Mouse (Mus musculus) midbrain, embryonic 11.5 days (tissue): ENCODE results near the gene Dnah2. TPM values are rescaled to one million over a fixed set of nuclear protein-coding genes. Genes with fewer than 3 reads are reported as not detected.

Experiments used
- ATAC-seq: fragments of 200-750 bp; cut with Nextera tagmentation; 2 replicates; pipeline ENCODE4 v1.8.0; 2017; ENCODE audit warnings: moderate TSS enrichment, moderate library complexity; ENCODE audit not compliant: low FRiP score
- DNase-seq: peaks from one replicate; pipeline ENCODE4 v3.0.0; 2015; ENCODE audit warnings: low spot score; ENCODE audit errors: missing footprints
- H3K27ac ChIP-seq: fragments of 300-500 bp; sonication (generic); 2 replicates; pipeline ENCODE4 v1.5.1; 2014; ENCODE audit warnings: low read depth, low read length
- H3K27me3 ChIP-seq: fragments of 300-500 bp; sonication (generic); 2 replicates; pipeline ENCODE4 v1.6.1; 2014; ENCODE audit warnings: mild to moderate bottlenecking, low read length, moderate library complexity, mixed read lengths; ENCODE audit not compliant: control insufficient read depth, insufficient read depth
- H3K36me3 ChIP-seq: fragments of 300-500 bp; sonication (generic); 2 replicates; pipeline ENCODE4 v1.6.1; 2014; ENCODE audit warnings: mild to moderate bottlenecking, low read length, moderate library complexity, mixed read lengths; ENCODE audit not compliant: control insufficient read depth, insufficient read depth
- H3K4me1 ChIP-seq: fragments of 300-500 bp; sonication (generic); 2 replicates; pipeline ENCODE4 v1.6.1; 2014; ENCODE audit warnings: low read length; ENCODE audit not compliant: control insufficient read depth, insufficient read depth
- H3K4me2 ChIP-seq: fragments of 300-500 bp; sonication (generic); 2 replicates; pipeline ENCODE4 v1.6.1; 2014; ENCODE audit warnings: mild to moderate bottlenecking, moderate library complexity
- H3K4me3 ChIP-seq: fragments of 300-500 bp; sonication (generic); 2 replicates; pipeline ENCODE4 v1.5.1; 2014; ENCODE audit warnings: low read depth, low read length
- H3K9ac ChIP-seq: fragments of 300-500 bp; sonication (generic); 2 replicates; pipeline ENCODE4 v1.6.1; 2014; ENCODE audit warnings: low read length
- H3K9me3 ChIP-seq: fragments of 300-500 bp; sonication (generic); 2 replicates; pipeline ENCODE4 v1.6.1; 2016; ENCODE audit warnings: low read length; ENCODE audit not compliant: control insufficient read depth
- WGBS: fragments of 180-500 bp; shearing (Covaris S2); extraction: QIAGEN DNeasy Blood & Tissue Kit; methylation state at CpG from one replicate; pipeline ENCODE4 v1.1.7; 2014; 5-methylcytosine and 5-hydroxymethylcytosine counted together
- polyA plus RNA-seq: library from polyadenylated mRNA; unstranded; fragments of >200 nt; fragmentation: Nextera tagmentation; extraction: Ambion mirVana; gene quantifications from 2 replicates; pipeline ENCODE4 v1.2.1, GENCODE M21; 2014

The Dnah2 gene
- polyA plus RNA-seq, 1 experiment from 2014 or later, result 1.00 TPM

- no peaks in the 10 kb centered on the region for H3K9me3 ChIP-seq
- ATAC-seq (peak; percentile 87), DNase-seq (peak; percentile 99)
- peak overlapping the region; percentile 69 for H3K4me2 ChIP-seq
- H3K4me3 ChIP-seq, result peak overlapping the region; percentile 84
- no peaks in the 10 kb centered on the region for H3K36me3 ChIP-seq
- peaks cover 44% of the 10 kb centered on the region for H3K4me1 ChIP-seq
- WGBS, result under 1% methylated on average over 43 of the region's 45 CpGs
- H3K27ac ChIP-seq, result peak overlapping the region; percentile 99
- peak overlapping the region; percentile 65 for H3K9ac ChIP-seq
- H3K27me3 ChIP-seq, result peaks cover 22% of the 10 kb centered on the region
Observed at GRCm38 (mm10) chr11:69418481-69419442, 130.1 kb downstream of the Dnah2 start.

- peak overlapping the region; percentile 69 for H3K4me2 ChIP-seq
- H3K4me1 ChIP-seq, result peaks cover 55% of the 10 kb centered on the region
- no peaks in the 10 kb centered on the region for H3K36me3 ChIP-seq
- H3K4me3 ChIP-seq, result peak overlapping the region; percentile 84
- H3K9ac ChIP-seq, result peak overlapping the region; percentile 65
- DNase-seq (peak; percentile 99), ATAC-seq (peak; percentile 57)
- peaks cover 19% of the 10 kb centered on the region for H3K27me3 ChIP-seq
- under 1% methylated on average over 39 of the region's 39 CpGs for WGBS
- H3K9me3 ChIP-seq, result no peaks in the 10 kb centered on the region
- H3K27ac ChIP-seq, result peak overlapping the region; percentile 99
Observed at GRCm38 (mm10) chr11:69417449-69418384, 131.2 kb downstream of the Dnah2 start.

- DNase-seq (peak; percentile 92), ATAC-seq (no peak)
- under 1% methylated on average over 8 of the region's 8 CpGs for WGBS
- Histone ChIP-seq H3K36me3 (no peaks in the 10 kb centered on the region), H3K4me3 (peak overlapping the region; percentile 84), H3K27ac (peak overlapping the region; percentile 99), H3K9ac (peak overlapping the region; percentile 65), H3K9me3 (no peaks in the 10 kb centered on the region), H3K4me1 (peaks cover 62% of the 10 kb centered on the region), H3K27me3 (peaks cover 12% of the 10 kb centered on the region), H3K4me2 (peak overlapping the region; percentile 69)
Observed at GRCm38 (mm10) chr11:69416921-69417448, 131.9 kb downstream of the Dnah2 start.

GRCm38 (mm10) chr11:69416509-69416908 lies 132.4 kb downstream of the Dnah2 start:
- ATAC-seq, result no peak
- peaks cover 67% of the 10 kb centered on the region for H3K4me1 ChIP-seq

GRCm38 (mm10) chr11:69415668-69416451 lies 133.1 kb downstream of the Dnah2 start:
- H3K9me3 ChIP-seq, result no peaks in the 10 kb centered on the region
- no peaks in the 10 kb centered on the region for H3K36me3 ChIP-seq
- H3K27me3 ChIP-seq, result peaks cover 1% of the 10 kb centered on the region
- H3K4me1 ChIP-seq, result peaks cover 63% of the 10 kb centered on the region
- H3K27ac ChIP-seq, result peak overlapping the region; percentile 99
- 0% methylated on average over 12 of the region's 25 CpGs for WGBS
- DNase-seq (peak; percentile 93), ATAC-seq (0 out of 2 replicates have a peak, but pooled peaks have one; percentile 13)
- peak overlapping the region; percentile 99 for H3K9ac ChIP-seq
- peak overlapping the region; percentile 84 for H3K4me3 ChIP-seq
- peak overlapping the region; percentile 91 for H3K4me2 ChIP-seq

More at GRCm38 (mm10) chr11:69416509-69416908, 132.4 kb downstream of the Dnah2 start:
- Histone ChIP-seq H3K4me2 (peak overlapping the region; percentile 69), H3K27me3 (peaks cover 8% of the 10 kb centered on the region), H3K27ac (peak overlapping the region; percentile 99), H3K9ac (peak overlapping the region; percentile 65), H3K4me3 (peak overlapping the region; percentile 84), H3K36me3 (no peaks in the 10 kb centered on the region), H3K9me3 (no peaks in the 10 kb centered on the region)
- WGBS, result 0% methylated on average over 4 of the region's 4 CpGs
- peak; percentile 91 for DNase-seq

GRCm38 (mm10) chr11:69415327-69415667 lies 133.6 kb downstream of the Dnah2 start:
- Histone ChIP-seq H3K9me3 (no peaks in the 10 kb centered on the region), H3K27ac (peak overlapping the region; percentile 99), H3K4me1 (peaks cover 58% of the 10 kb centered on the region), H3K4me2 (peak overlapping the region; percentile 91), H3K27me3 (no peaks in the 10 kb centered on the region), H3K36me3 (no peaks in the 10 kb centered on the region), H3K4me3 (peak overlapping the region; percentile 84), H3K9ac (peak overlapping the region; percentile 99)
- WGBS, result 0% methylated on average over 3 of the region's 3 CpGs
- DNase-seq (peak; percentile 95), ATAC-seq (0 out of 2 replicates have a peak, but pooled peaks have one; percentile 3)

- no peak for DNase-seq
- Histone ChIP-seq H3K4me1 (peaks cover 53% of the 10 kb centered on the region), H3K4me3 (peak overlapping the region; percentile 84), H3K36me3 (no peaks in the 10 kb centered on the region), H3K9me3 (no peaks in the 10 kb centered on the region), H3K27ac (peak overlapping the region; percentile 99), H3K9ac (peak overlapping the region; percentile 99), H3K27me3 (no peaks in the 10 kb centered on the region), H3K4me2 (peak overlapping the region; percentile 91)
- no peak for ATAC-seq
- WGBS, result 11% methylated on average over 4 of the region's 4 CpGs
Observed at GRCm38 (mm10) chr11:69414421-69415326, 134.2 kb downstream of the Dnah2 start.
